Mouse (Mus musculus): ENCODE results near the gene Fcho2. TPM values are rescaled to one million over a fixed set of nuclear protein-coding genes. Genes with fewer than 3 reads are reported as not detected.
"Not testable (repeated sequence)": the region's sequence is repeated elsewhere in the genome, so short reads cannot be mapped to it uniquely, and the experiment has no call there.

Fcho2 gene
- polyA plus RNA-seq (2012; rRNA removed), result 7.8 and 14.1 TPM in 2 replicates

GRCm38 (mm10) chr13:98815147-98815785 is at the start of gene Fcho2:
Fcho2 (minus strand) TSS chr13:98815449.
- WGBS, result 1% methylated on average over 54 of the region's 61 CpGs
- DNase-seq (ENCODE audit: low read depth, low spot score), result peak; percentile 99

- DNase-seq (ENCODE audit: low read depth, low spot score), result no peak
- WGBS, result 47% methylated on average over 8 of the region's 8 CpGs
These were observed 40.0 kb upstream of the Fcho2 start for GRCm38 (mm10) chr13:98855291-98855690.

GRCm38 (mm10) chr13:98845794-98846193 is 30.5 kb upstream of the Fcho2 start:
- 71% methylated on average over 1 of the region's 1 CpGs for WGBS
- no peak for DNase-seq (ENCODE audit: low read depth, low spot score)

- whole genome bisulfite sequencing, result 97% methylated on average over 6 of the region's 6 CpGs
- no peak for DNase-seq (ENCODE audit: low read depth, low spot score)
These were observed 21.3 kb upstream of the Fcho2 start for GRCm38 (mm10) chr13:98836423-98837088.

GRCm38 (mm10) chr13:98835740-98836139 is 20.5 kb upstream of the Fcho2 start:
- DNase-seq (ENCODE audit: low read depth, low spot score), result no peak
- WGBS, result 91% methylated on average over 5 of the region's 5 CpGs

- 82% methylated on average over 3 of the region's 3 CpGs for WGBS
- no peak for DNase-seq (ENCODE audit: low read depth, low spot score)
These were observed 19.5 kb upstream of the Fcho2 start for GRCm38 (mm10) chr13:98834723-98835122.

- 30% methylated on average over 1 of the region's 1 CpGs for WGBS
- no peak for DNase-seq (ENCODE audit: low read depth, low spot score)
These were observed 18.9 kb upstream of the Fcho2 start for GRCm38 (mm10) chr13:98834199-98834598.

- DNase-seq (ENCODE audit: low read depth, low spot score), result no peak
- 65% methylated on average over 10 of the region's 10 CpGs for WGBS
These were observed 17.5 kb upstream of the Fcho2 start for GRCm38 (mm10) chr13:98832451-98833450.

GRCm38 (mm10) chr13:98829026-98829425 is 13.8 kb upstream of the Fcho2 start:
- WGBS, result 97% methylated on average over 6 of the region's 6 CpGs
- DNase-seq (ENCODE audit: low read depth, low spot score), result not testable (repeated sequence)

- WGBS, result 89% methylated on average over 4 of the region's 4 CpGs
- no peak for DNase-seq (ENCODE audit: low read depth, low spot score)
These were observed 10.3 kb upstream of the Fcho2 start for GRCm38 (mm10) chr13:98825574-98825973.

GRCm38 (mm10) chr13:98819094-98819493 is 3.8 kb upstream of the Fcho2 start:
- 19% methylated on average over 2 of the region's 2 CpGs for WGBS
- no peak for DNase-seq (ENCODE audit: low read depth, low spot score)

- 43% methylated on average over 4 of the region's 4 CpGs for WGBS
- DNase-seq (ENCODE audit: low read depth, low spot score), result no peak
These were observed 3.0 kb upstream of the Fcho2 start for GRCm38 (mm10) chr13:98818205-98818604.

GRCm38 (mm10) chr13:98817766-98818165 is 2.5 kb upstream of the Fcho2 start:
- WGBS, result 40% methylated on average over 4 of the region's 4 CpGs
- no peak for DNase-seq (ENCODE audit: low read depth, low spot score)

GRCm38 (mm10) chr13:98816981-98817660 is 1.9 kb upstream of the Fcho2 start:
- not testable (repeated sequence) for DNase-seq (ENCODE audit: low read depth, low spot score)
- WGBS, result 65% methylated on average over 4 of the region's 4 CpGs

- DNase-seq (ENCODE audit: low read depth, low spot score), result no peak
- 90% methylated on average over 9 of the region's 9 CpGs for WGBS
These were observed 1.3 kb upstream of the Fcho2 start for GRCm38 (mm10) chr13:98816571-98816970.

- no peak for DNase-seq (ENCODE audit: low read depth, low spot score)
- WGBS, result under 1% methylated on average over 81 of the region's 81 CpGs
These were observed 791 bp downstream of the Fcho2 start for GRCm38 (mm10) chr13:98814275-98815040.

- 5% methylated on average over 12 of the region's 12 CpGs for WGBS
These were observed 1.5 kb downstream of the Fcho2 start for GRCm38 (mm10) chr13:98813596-98814274.

GRCm38 (mm10) chr13:98813167-98813566 is 2.1 kb downstream of the Fcho2 start:
- no peak for DNase-seq (ENCODE audit: low read depth, low spot score)
- WGBS, result 50% methylated on average over 2 of the region's 2 CpGs

More at GRCm38 (mm10) chr13:98813596-98814274, 1.5 kb downstream of the Fcho2 start:
- no peak for DNase-seq (ENCODE audit: low read depth, low spot score)

Data from large intestine, adult 2 months (tissue).